Mouse (Mus musculus): Measurements from ENCODE around the gene Ptpn21. TPM values are rescaled to one million over a fixed set of nuclear protein-coding genes. Genes with fewer than 3 reads are reported as not detected.

Ptpn21 gene
- polyA plus RNA-seq, 1 experiment from 2014 or later: 6.2 TPM

DNA sequence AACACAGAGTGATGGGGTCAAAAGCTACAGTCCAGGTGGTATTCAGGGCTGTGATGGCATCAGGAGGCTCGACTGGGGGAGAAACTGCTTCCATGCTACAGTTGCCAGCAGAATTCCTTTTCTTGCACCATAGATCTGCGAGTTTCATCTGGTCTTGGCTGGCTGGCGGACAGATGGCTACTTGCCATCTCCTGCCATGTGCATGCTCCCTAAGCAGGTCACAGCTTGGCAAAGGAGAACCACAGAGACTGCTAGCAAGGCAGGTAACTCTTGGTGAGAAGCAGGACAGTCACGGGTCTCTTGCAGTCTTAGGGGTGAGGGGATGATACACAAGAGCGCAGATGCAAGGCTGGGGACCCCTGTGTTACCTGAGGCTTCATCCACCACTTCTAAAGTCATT is 67.3 kb downstream of the Ptpn21 start:
- Histone ChIP-seq H3K9ac (ENCODE audit: low read length) (no peak overlapping the region), H3K4me1 (ENCODE audit: control insufficient read depth, insufficient read depth, low read length) (no peaks in the 10 kb centered on the region), H3K27me3 (ENCODE audit: control insufficient read depth, insufficient read depth, low read length) (no peaks in the 10 kb centered on the region), H3K4me2 (ENCODE audit: low read depth, severe bottlenecking) (no peak overlapping the region), H3K27ac (replicated peaks; ENCODE audit: low read depth, low read length) (no peak overlapping the region), H3K36me3 (ENCODE audit: control insufficient read depth, insufficient read depth, low read length) (no peaks in the 10 kb centered on the region), H3K4me3 (ENCODE audit: low read depth, low read length) (no peak overlapping the region), H3K9me3 (ENCODE audit: control insufficient read depth, low read length) (no peaks in the 10 kb centered on the region)
- DNase-seq (ENCODE audit: low spot score) (no peak), ATAC-seq (ENCODE audit: insufficient number of reproducible peaks, low FRiP score, low TSS enrichment, low read depth) (no peak)
- 88% methylated on average over 5 of the region's 5 CpGs for WGBS

DNA sequence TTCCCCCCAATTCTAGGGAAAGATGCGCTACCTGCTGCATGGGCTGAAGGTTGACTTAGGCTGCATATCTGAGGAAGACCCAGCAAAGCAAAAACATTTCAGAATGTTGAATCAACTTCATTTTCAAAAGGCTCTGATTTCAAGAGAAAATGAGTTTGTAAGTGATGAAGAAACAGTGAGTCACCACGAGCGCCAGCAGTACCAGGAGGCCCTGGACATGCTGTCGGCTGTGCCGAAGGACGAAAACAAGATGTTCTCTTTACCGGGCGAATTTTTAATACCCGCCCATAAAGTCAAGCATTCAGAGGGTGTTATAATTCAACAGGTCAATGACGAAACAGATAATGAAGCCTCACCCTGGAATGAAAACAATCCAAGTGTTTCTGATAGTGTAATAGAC is 68.1 kb downstream of the Ptpn21 start:
- Histone ChIP-seq H3K27me3 (ENCODE audit: control insufficient read depth, insufficient read depth, low read length) (no peaks in the 10 kb centered on the region), H3K9me3 (ENCODE audit: control insufficient read depth, low read length) (no peaks in the 10 kb centered on the region), H3K9ac (ENCODE audit: low read length) (no peak overlapping the region), H3K4me2 (ENCODE audit: low read depth, severe bottlenecking) (no peak overlapping the region), H3K36me3 (ENCODE audit: control insufficient read depth, insufficient read depth, low read length) (no peaks in the 10 kb centered on the region), H3K4me1 (ENCODE audit: control insufficient read depth, insufficient read depth, low read length) (no peaks in the 10 kb centered on the region), H3K27ac (replicated peaks; ENCODE audit: low read depth, low read length) (no peak overlapping the region), H3K4me3 (ENCODE audit: low read depth, low read length) (no peak overlapping the region)
- no peak for ATAC-seq (ENCODE audit: insufficient number of reproducible peaks, low FRiP score, low TSS enrichment, low read depth)
- WGBS: 88% methylated on average over 10 of the region's 10 CpGs
- no peak for DNase-seq (ENCODE audit: low spot score)

DNA sequence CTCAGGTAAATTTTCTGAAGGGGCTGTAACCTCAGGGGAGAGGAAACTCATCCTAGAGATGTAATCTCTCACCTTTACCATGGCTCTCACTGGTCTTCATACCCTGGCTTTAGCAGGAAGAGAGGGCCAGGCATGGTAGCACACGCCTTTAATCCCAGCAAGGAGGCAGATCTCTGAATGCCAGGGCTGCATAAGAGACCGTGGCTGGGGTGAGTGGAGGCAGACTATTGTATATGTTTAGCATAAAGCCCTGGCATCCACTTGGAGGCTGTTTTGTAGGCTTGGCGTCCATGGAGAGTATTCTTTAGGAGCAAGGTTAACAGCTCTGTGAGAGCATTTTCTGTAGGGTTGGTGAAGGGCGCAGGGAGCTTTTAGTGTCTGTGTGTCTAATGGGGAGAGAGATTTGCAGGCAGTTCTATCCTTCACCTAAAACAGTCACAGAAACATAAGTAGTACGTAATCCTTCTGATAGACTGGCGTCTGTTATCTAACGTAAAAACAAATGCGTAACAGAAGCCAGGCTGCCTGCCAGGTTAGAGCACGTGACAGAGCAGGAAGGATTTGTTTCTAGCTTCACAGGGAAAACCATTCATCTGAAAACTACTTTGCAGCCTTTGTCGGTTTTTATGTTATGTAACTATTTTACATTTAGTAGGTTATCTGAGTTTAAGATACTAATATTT is 68.9 kb downstream of the Ptpn21 start:
- Histone ChIP-seq H3K27me3 (ENCODE audit: control insufficient read depth, insufficient read depth, low read length) (no peaks in the 10 kb centered on the region), H3K4me2 (ENCODE audit: low read depth, severe bottlenecking) (no peak overlapping the region), H3K27ac (replicated peaks; ENCODE audit: low read depth, low read length) (no peak overlapping the region), H3K36me3 (ENCODE audit: control insufficient read depth, insufficient read depth, low read length) (no peaks in the 10 kb centered on the region), H3K4me3 (ENCODE audit: low read depth, low read length) (no peak overlapping the region), H3K4me1 (ENCODE audit: control insufficient read depth, insufficient read depth, low read length) (no peaks in the 10 kb centered on the region), H3K9me3 (ENCODE audit: control insufficient read depth, low read length) (no peaks in the 10 kb centered on the region), H3K9ac (ENCODE audit: low read length) (no peak overlapping the region)
- ATAC-seq (ENCODE audit: insufficient number of reproducible peaks, low FRiP score, low TSS enrichment, low read depth): no peak
- WGBS: 79% methylated on average over 10 of the region's 10 CpGs
- no peak for DNase-seq (ENCODE audit: low spot score)

DNA sequence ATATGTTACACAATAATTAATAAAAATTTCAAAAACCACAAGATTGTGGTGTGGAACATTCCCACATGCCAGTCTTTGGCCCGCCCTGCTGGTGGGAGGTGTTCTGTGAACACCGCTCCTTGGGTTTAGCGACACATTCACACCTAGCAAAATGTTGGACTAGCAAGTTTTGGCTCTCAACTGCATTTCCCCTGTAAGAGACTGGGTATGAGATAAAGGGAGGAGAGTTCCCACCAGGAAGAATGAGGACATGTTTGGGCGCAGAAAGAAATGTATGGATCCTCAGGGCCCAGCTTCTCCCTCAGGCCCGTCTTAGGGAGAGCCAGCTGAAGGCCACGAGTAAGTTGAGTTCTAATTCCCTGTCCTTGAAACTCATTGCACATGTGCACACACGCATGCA is 74.6 kb downstream of the Ptpn21 start:
- DNase-seq (ENCODE audit: low spot score) (peak; percentile 12), ATAC-seq (ENCODE audit: insufficient number of reproducible peaks, low FRiP score, low TSS enrichment, low read depth) (no peak)
- H3K4me3 ChIP-seq (ENCODE audit: low read depth, low read length): no peak overlapping the region
- H3K4me2 ChIP-seq (ENCODE audit: low read depth, severe bottlenecking): no peak overlapping the region
- no peaks in the 10 kb centered on the region for H3K9me3 ChIP-seq (ENCODE audit: control insufficient read depth, low read length)
- no peaks in the 10 kb centered on the region for H3K4me1 ChIP-seq (ENCODE audit: control insufficient read depth, insufficient read depth, low read length)
- 92% methylated on average over 7 of the region's 7 CpGs for WGBS
- H3K27me3 ChIP-seq (ENCODE audit: control insufficient read depth, insufficient read depth, low read length): no peaks in the 10 kb centered on the region
- H3K36me3 ChIP-seq (ENCODE audit: control insufficient read depth, insufficient read depth, low read length): no peaks in the 10 kb centered on the region
- H3K27ac ChIP-seq (replicated peaks; ENCODE audit: low read depth, low read length): no peak overlapping the region
- no peak overlapping the region for H3K9ac ChIP-seq (ENCODE audit: low read length)

DNA sequence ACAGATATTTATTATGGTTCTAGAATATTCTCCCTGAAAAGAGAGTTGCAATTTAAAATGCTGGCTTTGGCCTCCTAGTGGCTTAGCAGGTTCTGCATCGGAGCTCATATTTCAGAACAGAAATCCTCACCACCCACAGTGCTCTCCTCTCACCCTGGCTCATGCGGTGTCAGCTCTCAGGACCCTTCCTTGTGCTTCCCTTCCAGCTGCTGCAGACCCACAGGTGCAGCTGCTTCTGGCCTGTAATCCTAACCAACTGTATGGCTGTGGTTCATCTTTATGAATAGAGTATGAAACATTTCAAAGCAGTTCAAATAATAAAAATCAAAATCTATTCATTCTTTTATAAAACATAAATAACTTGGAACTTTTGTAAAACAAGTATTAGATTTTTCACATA is 80.3 kb downstream of the Ptpn21 start:
- no peak for ATAC-seq (ENCODE audit: insufficient number of reproducible peaks, low FRiP score, low TSS enrichment, low read depth)
- H3K4me3 ChIP-seq (ENCODE audit: low read depth, low read length): no peak overlapping the region
- no peaks in the 10 kb centered on the region for H3K9me3 ChIP-seq (ENCODE audit: control insufficient read depth, low read length)
- no peak overlapping the region for H3K27ac ChIP-seq (replicated peaks; ENCODE audit: low read depth, low read length)
- 50% methylated on average over 2 of the region's 2 CpGs for WGBS
- no peaks in the 10 kb centered on the region for H3K36me3 ChIP-seq (ENCODE audit: control insufficient read depth, insufficient read depth, low read length)
- no peak overlapping the region for H3K4me2 ChIP-seq (ENCODE audit: low read depth, severe bottlenecking)
- no peak for DNase-seq (ENCODE audit: low spot score)
- H3K27me3 ChIP-seq (ENCODE audit: control insufficient read depth, insufficient read depth, low read length): no peaks in the 10 kb centered on the region
- no peaks in the 10 kb centered on the region for H3K4me1 ChIP-seq (ENCODE audit: control insufficient read depth, insufficient read depth, low read length)
- no peak overlapping the region for H3K9ac ChIP-seq (ENCODE audit: low read length)

DNA sequence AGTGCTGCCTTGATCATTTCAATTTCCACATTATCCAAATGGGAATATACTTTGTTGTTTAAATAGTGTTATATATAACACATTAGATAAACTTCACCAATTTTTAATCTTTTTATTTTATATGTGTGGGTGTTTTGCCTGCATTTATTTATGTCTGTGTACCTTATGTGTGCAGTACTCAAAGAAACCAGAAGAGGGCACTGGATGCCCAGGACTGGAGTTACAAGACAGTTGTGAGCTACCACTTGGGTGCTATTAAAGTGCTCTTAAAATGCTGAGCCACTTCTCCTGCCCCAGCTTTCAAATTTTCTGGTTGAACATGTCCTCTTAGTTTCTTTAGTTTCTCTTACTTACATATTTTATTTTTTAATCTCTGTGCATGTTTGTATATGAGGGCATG is 92.4 kb downstream of the Ptpn21 start:
- Histone ChIP-seq H3K9me3 (ENCODE audit: control insufficient read depth, low read length) (no peaks in the 10 kb centered on the region), H3K27ac (replicated peaks; ENCODE audit: low read depth, low read length) (no peak overlapping the region), H3K9ac (ENCODE audit: low read length) (no peak overlapping the region), H3K36me3 (ENCODE audit: control insufficient read depth, insufficient read depth, low read length) (no peaks in the 10 kb centered on the region), H3K4me2 (ENCODE audit: low read depth, severe bottlenecking) (no peak overlapping the region), H3K4me1 (ENCODE audit: control insufficient read depth, insufficient read depth, low read length) (no peaks in the 10 kb centered on the region), H3K4me3 (ENCODE audit: low read depth, low read length) (no peak overlapping the region), H3K27me3 (ENCODE audit: control insufficient read depth, insufficient read depth, low read length) (no peaks in the 10 kb centered on the region)
- DNase-seq (ENCODE audit: low spot score) (no peak), ATAC-seq (ENCODE audit: insufficient number of reproducible peaks, low FRiP score, low TSS enrichment, low read depth) (no peak)

DNA sequence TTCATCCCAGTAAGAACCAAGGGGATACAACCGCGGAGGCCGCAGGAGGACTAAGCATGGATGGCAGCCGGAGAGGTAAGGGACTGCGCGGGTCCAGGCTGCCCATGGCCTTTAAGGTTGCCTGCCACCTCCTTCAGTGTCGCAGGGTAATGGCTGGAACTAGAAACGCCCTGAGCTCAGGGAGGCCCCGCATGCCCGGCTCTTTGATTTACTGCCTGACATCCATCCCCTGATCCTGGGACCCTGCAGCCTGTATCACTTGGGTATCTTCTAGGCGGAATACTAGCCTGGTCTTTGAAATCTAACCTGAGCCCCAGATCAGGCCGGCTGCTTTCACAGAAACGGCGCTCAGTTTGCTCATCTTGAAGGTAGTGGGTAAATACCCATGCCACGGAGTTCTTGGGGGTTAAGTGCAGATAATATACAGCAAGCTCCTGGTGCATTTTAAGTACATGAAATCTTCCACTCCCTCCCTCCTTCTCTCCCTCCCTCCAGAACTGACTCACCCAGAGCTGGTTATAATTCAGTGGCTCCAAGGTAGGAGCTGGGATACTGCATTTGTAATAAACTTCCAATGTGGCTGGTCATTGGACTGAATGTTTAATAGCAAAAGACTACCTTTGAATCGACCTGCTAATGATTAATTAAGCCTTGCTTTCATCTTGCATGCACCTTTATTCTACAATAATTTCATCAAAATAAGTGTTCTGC is 108.8 kb downstream of the Ptpn21 start:
- Histone ChIP-seq H3K27ac (replicated peaks; ENCODE audit: low read depth, low read length) (no peak overlapping the region), H3K9ac (ENCODE audit: low read length) (peak overlapping the region; percentile 56), H3K4me1 (ENCODE audit: control insufficient read depth, insufficient read depth, low read length) (0 out of 2 replicates have a peak, but pooled peaks cover 2% of the 10 kb centered on the region), H3K4me3 (ENCODE audit: low read depth, low read length) (peak overlapping the region; percentile 53), H3K27me3 (ENCODE audit: control insufficient read depth, insufficient read depth, low read length) (no peaks in the 10 kb centered on the region), H3K9me3 (ENCODE audit: control insufficient read depth, low read length) (no peaks in the 10 kb centered on the region), H3K4me2 (ENCODE audit: low read depth, severe bottlenecking) (peak overlapping the region; percentile 69), H3K36me3 (ENCODE audit: control insufficient read depth, insufficient read depth, low read length) (no peaks in the 10 kb centered on the region)
- peak; percentile 88 for ATAC-seq (ENCODE audit: insufficient number of reproducible peaks, low FRiP score, low TSS enrichment, low read depth)
- 2% methylated on average over 16 of the region's 16 CpGs for WGBS
- DNase-seq (ENCODE audit: low spot score): no peak

DNA sequence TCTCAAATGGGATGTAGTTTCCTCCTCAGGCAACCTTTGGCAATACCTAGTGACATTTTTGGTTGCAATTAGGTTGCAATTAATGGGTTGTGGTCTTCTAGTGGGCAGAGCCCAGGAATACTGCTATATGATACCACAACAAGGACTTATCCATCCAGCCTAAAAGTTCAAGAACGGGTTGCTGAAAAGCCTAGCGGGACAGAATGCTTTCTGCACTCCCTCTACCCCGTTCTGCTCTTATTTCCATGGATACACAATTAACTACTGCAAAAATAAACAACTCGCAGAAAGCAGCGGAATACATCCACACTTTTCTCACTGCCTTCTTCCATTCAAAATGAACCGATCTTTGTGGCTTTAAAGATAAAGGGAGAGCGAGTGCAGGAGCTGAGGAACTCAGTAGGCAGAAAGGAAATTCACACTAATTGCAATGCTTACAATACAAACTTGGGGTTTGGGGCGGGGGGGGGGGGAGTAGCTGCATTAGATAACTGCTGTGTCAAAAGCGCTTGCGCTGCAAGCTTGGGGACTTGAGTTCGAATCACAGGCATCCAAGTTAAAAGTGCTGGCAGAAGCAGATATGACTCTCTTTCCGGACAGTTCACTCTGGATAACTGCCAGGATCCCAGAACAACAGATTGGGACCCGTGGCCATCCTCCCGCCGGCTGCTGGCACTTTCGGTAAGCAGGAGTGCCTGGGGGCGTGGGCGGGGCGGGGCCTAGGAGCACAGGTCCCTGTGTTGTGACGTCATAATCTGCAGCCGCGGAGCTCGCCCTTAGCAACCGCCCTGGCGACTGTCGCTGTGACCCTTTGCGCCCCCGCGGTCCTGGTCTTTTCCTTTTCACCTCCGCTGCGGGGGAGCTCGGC is 109.6 kb downstream of the Ptpn21 start, which contains the start of gene Spata7:
Spata7 (plus strand) TSS at position 766 of the 868 bp plus-strand sequence.
- Histone ChIP-seq H3K4me1 (ENCODE audit: control insufficient read depth, insufficient read depth, low read length) (0 out of 2 replicates have a peak, but pooled peaks cover 2% of the 10 kb centered on the region), H3K9me3 (ENCODE audit: control insufficient read depth, low read length) (no peaks in the 10 kb centered on the region), H3K27me3 (ENCODE audit: control insufficient read depth, insufficient read depth, low read length) (no peaks in the 10 kb centered on the region), H3K9ac (ENCODE audit: low read length) (peak within 1 kb of the TSS; percentile 56), H3K36me3 (ENCODE audit: control insufficient read depth, insufficient read depth, low read length) (no peaks in the 10 kb centered on the region), H3K4me2 (ENCODE audit: low read depth, severe bottlenecking) (peak within 1 kb of the TSS; percentile 69), H3K27ac (replicated peaks; ENCODE audit: low read depth, low read length) (no peak within 1 kb of the TSS), H3K4me3 (ENCODE audit: low read depth, low read length) (peak within 1 kb of the TSS; percentile 53)
- ATAC-seq (ENCODE audit: insufficient number of reproducible peaks, low FRiP score, low TSS enrichment, low read depth): peak; percentile 96
- peak; percentile 91 for DNase-seq (ENCODE audit: low spot score)
- 3% methylated on average over 32 of the region's 32 CpGs for WGBS
